Mouse (Mus musculus) forebrain, embryonic 14.5 days (tissue): Measurements from ENCODE around the gene Hat1. TPM values are rescaled to one million over a fixed set of nuclear protein-coding genes. Genes with fewer than 3 reads are reported as not detected.

Source experiments
- ATAC-seq: fragments of 200-750 bp; cut with Nextera tagmentation; 2 replicates; pipeline ENCODE4 v1.8.0; 2017; ENCODE audit warnings: mild to moderate bottlenecking, moderate library complexity
- DNase-seq: peaks from one replicate; pipeline ENCODE4 v3.0.0-alpha.2; 2015; ENCODE audit warnings: low spot score
- H3K27ac ChIP-seq: fragments of 300-500 bp; sonication (generic); 2 replicates; pipeline ENCODE4 v1.5.1; 2014; ENCODE audit warnings: low read depth, mild to moderate bottlenecking, control low read depth, low read length, moderate library complexity
- H3K27me3 ChIP-seq: fragments of 300-500 bp; sonication (generic); replicated peaks from 2 replicates; pipeline ENCODE4 v1.6.1; 2014; ENCODE audit warnings: low read length, control low read depth, mixed read lengths; ENCODE audit not compliant: control insufficient read depth, insufficient read depth
- H3K36me3 ChIP-seq: fragments of 300-500 bp; sonication (generic); 2 replicates; pipeline ENCODE4 v1.6.1; 2014; ENCODE audit warnings: low read length, control low read depth; ENCODE audit not compliant: control insufficient read depth, insufficient read depth
- H3K4me1 ChIP-seq: fragments of 300-500 bp; sonication (generic); 2 replicates; pipeline ENCODE4 v1.6.1; 2014; ENCODE audit warnings: antibody characterized with exemption, low read length, control low read depth; ENCODE audit not compliant: control insufficient read depth, insufficient read depth
- H3K4me2 ChIP-seq: fragments of 300-500 bp; sonication (generic); 2 replicates; pipeline ENCODE4 v1.6.1; 2014; ENCODE audit warnings: mild to moderate bottlenecking, control low read depth, low read length
- H3K4me3 ChIP-seq: fragments of 300-500 bp; sonication (generic); 2 replicates; pipeline ENCODE4 v1.5.1; 2014; ENCODE audit warnings: low read depth, low read length, control low read depth
- H3K9ac ChIP-seq: fragments of 300-500 bp; sonication (generic); 2 replicates; pipeline ENCODE4 v1.6.1; 2014; ENCODE audit warnings: mild to moderate bottlenecking, low read length, control low read depth, moderate library complexity
- H3K9me3 ChIP-seq: fragments of 300-500 bp; sonication (generic); replicated peaks from 2 replicates; pipeline ENCODE4 v1.6.1; 2016; ENCODE audit warnings: low read length, control low read depth, mixed read lengths; ENCODE audit not compliant: control insufficient read depth
- WGBS: fragments of 180-500 bp; shearing (Covaris S2); extraction: QIAGEN DNeasy Blood & Tissue Kit; methylation state at CpG from one replicate; pipeline ENCODE4 v1.1.7; 2014; 5-methylcytosine and 5-hydroxymethylcytosine counted together
- polyA plus RNA-seq: library from polyadenylated mRNA; unstranded; fragments of >200 nt; fragmentation: Nextera tagmentation; extraction: Ambion mirVana; gene quantifications from 2 replicates; pipeline ENCODE4 v1.2.1, GENCODE M21; 2014

Hat1 gene
- polyA plus RNA-seq, 1 experiment from 2014 or later = 96.6 TPM

DNA sequence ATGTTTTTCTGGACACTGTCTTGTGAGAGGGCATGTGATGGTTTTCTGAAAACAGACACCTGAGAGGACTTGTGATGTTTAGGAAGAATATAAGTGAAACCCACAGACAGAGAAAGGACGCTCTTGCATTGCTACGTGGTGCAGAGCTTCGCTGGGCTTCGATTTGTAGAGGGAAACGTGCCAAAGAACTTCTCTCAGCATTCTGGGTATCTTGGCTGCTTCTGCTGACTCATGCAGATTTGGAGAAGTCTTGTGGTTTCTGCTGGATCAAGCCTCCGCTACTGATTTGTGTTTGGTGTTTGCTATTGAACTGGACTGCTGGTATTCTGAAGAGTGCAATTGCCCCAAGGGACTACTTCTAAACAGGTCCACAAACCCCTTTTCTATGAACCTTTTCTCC is 93.1 kb downstream of the Hat1 start:
- Histone ChIP-seq H3K4me1 (peaks cover 8% of the 10 kb centered on the region), H3K27me3 (no peaks in the 10 kb centered on the region), H3K9me3 (no peaks in the 10 kb centered on the region), H3K36me3 (no peaks in the 10 kb centered on the region), H3K4me2 (no peak overlapping the region), H3K27ac (no peak overlapping the region), H3K4me3 (no peak overlapping the region), H3K9ac (no peak overlapping the region)
- 68% methylated on average over 6 of the region's 6 CpGs for WGBS
- no peak for DNase-seq
- ATAC-seq = no peak

DNA sequence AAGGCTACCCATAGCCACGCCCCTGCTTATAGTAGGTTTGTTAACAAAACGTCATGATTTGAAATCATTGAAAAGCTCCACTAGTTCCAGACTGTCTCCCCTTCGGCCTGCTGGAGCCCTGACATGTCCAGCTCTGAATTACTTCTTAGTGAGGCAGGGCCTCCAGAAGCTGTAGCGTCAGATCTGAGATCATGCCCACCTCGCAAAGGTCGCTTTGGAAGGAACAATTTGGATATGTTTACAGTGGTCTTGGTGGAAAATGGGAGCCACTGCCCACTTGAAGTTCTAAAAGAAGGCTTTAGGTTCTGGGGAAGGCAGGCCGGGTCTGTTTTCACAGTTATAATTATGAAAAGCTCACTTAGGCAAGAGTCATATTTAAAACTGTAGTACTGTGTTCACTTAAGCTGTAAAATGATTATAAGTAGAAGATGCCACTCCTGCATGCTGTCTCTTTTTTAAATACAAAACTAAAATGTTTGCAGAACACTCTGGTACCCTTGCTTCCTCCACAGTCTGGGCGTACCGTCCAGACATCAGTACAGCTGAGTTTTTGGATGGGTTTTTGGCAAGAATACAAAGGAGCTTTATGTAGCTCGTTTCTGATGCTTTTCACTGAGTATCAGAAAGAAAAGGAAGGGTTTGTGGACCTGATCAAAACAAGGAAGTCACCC is 94.4 kb downstream of the Hat1 start:
- DNase-seq (peak; percentile 47), ATAC-seq (no peak)
- Histone ChIP-seq H3K36me3 (no peaks in the 10 kb centered on the region), H3K27ac (no peak overlapping the region), H3K9me3 (no peaks in the 10 kb centered on the region), H3K4me2 (no peak overlapping the region), H3K9ac (no peak overlapping the region), H3K27me3 (no peaks in the 10 kb centered on the region), H3K4me1 (peaks cover 8% of the 10 kb centered on the region), H3K4me3 (no peak overlapping the region)
- WGBS = 51% methylated on average over 10 of the region's 10 CpGs

DNA sequence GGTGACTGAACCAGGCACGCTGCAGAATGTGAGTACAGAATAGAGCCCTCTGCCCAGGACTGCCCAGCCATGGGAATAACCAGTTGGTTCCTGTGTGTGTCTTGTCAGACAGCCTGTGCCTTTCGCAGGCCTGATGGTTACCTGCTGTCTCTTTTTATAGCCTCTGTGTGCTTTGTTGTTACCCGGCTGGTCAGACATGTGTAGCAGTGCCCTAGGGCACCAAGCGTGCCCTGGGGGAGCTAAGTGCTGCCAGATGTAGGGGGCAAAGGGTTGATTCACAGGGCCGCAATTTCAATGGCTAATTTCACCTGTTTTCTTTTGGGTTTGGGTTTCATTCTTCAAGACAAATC is 94.9 kb downstream of the Hat1 start:
- Histone ChIP-seq H3K27me3 (no peaks in the 10 kb centered on the region), H3K27ac (no peak overlapping the region), H3K9ac (0 out of 2 replicates have a peak overlapping the region, but pooled peaks have one; percentile 13), H3K9me3 (no peaks in the 10 kb centered on the region), H3K4me3 (no peak overlapping the region), H3K36me3 (no peaks in the 10 kb centered on the region), H3K4me2 (no peak overlapping the region), H3K4me1 (peaks cover 8% of the 10 kb centered on the region)
- ATAC-seq = 0 out of 2 replicates have a peak, but pooled peaks have one; percentile 37
- WGBS = 14% methylated on average over 5 of the region's 5 CpGs
- no peak for DNase-seq

Other genes with a start within 250 kb of the Hat1 start
- gene Dync1i2, start 177.3 kb upstream of the Hat1 start, polyA plus RNA-seq = 195 and 222 TPM in 2 replicates
- 67.2 and 80.6 TPM in 2 replicates for gene Slc25a12, start 21.2 kb upstream of the Hat1 start, polyA plus RNA-seq
- 39.9 and 43.3 TPM in 2 replicates for gene Metap1d, start 64.3 kb downstream of the Hat1 start, polyA plus RNA-seq
- gene Dlx1, start 139.2 kb downstream of the Hat1 start, polyA plus RNA-seq = 155 and 176 TPM in 2 replicates
- gene Dlx2, start 157.8 kb downstream of the Hat1 start, polyA plus RNA-seq = 44.8 and 51.2 TPM in 2 replicates